Mouse (Mus musculus) intestine, embryonic 16.5 days (tissue): ENCODE data around the gene Atp8a1. TPM values are rescaled to one million over a fixed set of nuclear protein-coding genes. Genes with fewer than 3 reads are reported as not detected.
"Not testable (repeated sequence)": the region's sequence is repeated elsewhere in the genome, so short reads cannot be mapped to it uniquely, and the experiment has no call there.

ENCODE experiments used
- ATAC-seq: fragments of 200-750 bp; cut with Nextera tagmentation; 2 replicates; pipeline ENCODE4 v1.8.0; 2017; ENCODE audit warnings: moderate TSS enrichment, moderate library complexity
- H3K27ac ChIP-seq: fragments of 300-500 bp; sonication (generic); 2 replicates; pipeline ENCODE4 v1.5.1; 2014; ENCODE audit warnings: mild to moderate bottlenecking, low read length
- H3K27me3 ChIP-seq: fragments of 300-500 bp; sonication (generic); replicated peaks from 2 replicates; pipeline ENCODE4 v1.6.1; 2014; ENCODE audit warnings: low read length, control low read depth, mixed read lengths; ENCODE audit not compliant: control insufficient read depth, insufficient read depth
- H3K36me3 ChIP-seq: fragments of 300-500 bp; sonication (generic); 2 replicates; pipeline ENCODE4 v1.6.1; 2014; ENCODE audit warnings: low read length, control low read depth; ENCODE audit not compliant: control insufficient read depth, insufficient read depth
- H3K4me1 ChIP-seq: fragments of 300-500 bp; sonication (generic); 2 replicates; pipeline ENCODE4 v1.6.1; 2014; ENCODE audit warnings: low read length, control low read depth, mixed read lengths; ENCODE audit not compliant: control insufficient read depth, insufficient read depth
- H3K4me2 ChIP-seq: fragments of 300-500 bp; sonication (generic); 2 replicates; pipeline ENCODE4 v1.6.1; 2014; ENCODE audit warnings: low read depth, low read length, control low read depth
- H3K4me3 ChIP-seq: fragments of 300-500 bp; sonication (generic); 2 replicates; pipeline ENCODE4 v1.5.1; 2014; ENCODE audit warnings: mild to moderate bottlenecking, low read length
- H3K9ac ChIP-seq: fragments of 300-500 bp; sonication (generic); 2 replicates; pipeline ENCODE4 v1.6.1; 2014; ENCODE audit warnings: low read depth, low read length
- H3K9me3 ChIP-seq: fragments of 300-500 bp; sonication (generic); 2 replicates; pipeline ENCODE4 v1.6.1; 2016; ENCODE audit warnings: low read length, control low read depth; ENCODE audit not compliant: control insufficient read depth
- WGBS: fragments of 180-500 bp; shearing (Covaris S2); extraction: QIAGEN DNeasy Blood & Tissue Kit; methylation state at CpG from one replicate; pipeline ENCODE4 v1.1.7; 2014; 5-methylcytosine and 5-hydroxymethylcytosine counted together
- polyA plus RNA-seq: library from polyadenylated mRNA; unstranded; fragments of >200 nt; fragmentation: Nextera tagmentation; extraction: Ambion mirVana; gene quantifications from 2 replicates; pipeline ENCODE4 v1.2.1, GENCODE M21; 2015

The Atp8a1 gene
- polyA plus RNA-seq, 1 experiment from 2014 or later = 13.1 TPM

- H3K4me2 ChIP-seq = no peak overlapping the region
- H3K4me1 ChIP-seq = 0 out of 2 replicates have a peak, but pooled peaks cover 7% of the 10 kb centered on the region
- no peaks in the 10 kb centered on the region for H3K36me3 ChIP-seq
- no peak for ATAC-seq
- no peak overlapping the region for H3K4me3 ChIP-seq
- no peak overlapping the region for H3K27ac ChIP-seq
- no peaks in the 10 kb centered on the region for H3K27me3 ChIP-seq
- H3K9me3 ChIP-seq = no peaks in the 10 kb centered on the region
- 72% methylated on average over 5 of the region's 5 CpGs for WGBS
- H3K9ac ChIP-seq = no peak overlapping the region
Measured at GRCm38 (mm10) chr5:67819451-67819850, 27.8 kb downstream of the Atp8a1 start.

- 0 out of 2 replicates have a peak overlapping the region, but pooled peaks have one; percentile 3 for H3K4me2 ChIP-seq
- peak; percentile 94 for ATAC-seq
- 44% methylated on average over 16 of the region's 16 CpGs for WGBS
Measured at GRCm38 (mm10) chr5:67815572-67816325, 31.5 kb downstream of the Atp8a1 start.

GRCm38 (mm10) chr5:67815060-67815459, 32.2 kb downstream of the Atp8a1 start:
- peak overlapping the region; percentile 23; the same call in 1 of the 2 replicates for H3K27ac ChIP-seq
- not testable (repeated sequence) for H3K27me3 ChIP-seq, H3K36me3 ChIP-seq, H3K9me3 ChIP-seq, H3K4me3 ChIP-seq, H3K9ac ChIP-seq, H3K4me1 ChIP-seq, ATAC-seq, H3K4me2 ChIP-seq
- 81% methylated on average over 5 of the region's 8 CpGs for WGBS

More at GRCm38 (mm10) chr5:67815572-67816325, 31.5 kb downstream of the Atp8a1 start:
- Histone ChIP-seq H3K9ac (no peak overlapping the region), H3K27ac (peak overlapping the region; percentile 23; the same call in 1 of the 2 replicates), H3K9me3 (no peaks in the 10 kb centered on the region), H3K4me3 (no peak overlapping the region), H3K27me3 (no peaks in the 10 kb centered on the region), H3K4me1 (0 out of 2 replicates have a peak, but pooled peaks cover 7% of the 10 kb centered on the region), H3K36me3 (no peaks in the 10 kb centered on the region)

GRCm38 (mm10) chr5:67814437-67814965, 32.7 kb downstream of the Atp8a1 start:
- Histone ChIP-seq H3K9ac (no peak overlapping the region), H3K36me3 (no peaks in the 10 kb centered on the region)

GRCm38 (mm10) chr5:67813334-67813733, 33.9 kb downstream of the Atp8a1 start:
- Histone ChIP-seq H3K4me3 (no peak overlapping the region), H3K36me3 (no peaks in the 10 kb centered on the region), H3K4me1 (0 out of 2 replicates have a peak, but pooled peaks cover 7% of the 10 kb centered on the region), H3K4me2 (no peak overlapping the region), H3K27ac (no peak overlapping the region), H3K9me3 (no peaks in the 10 kb centered on the region), H3K9ac (no peak overlapping the region), H3K27me3 (no peaks in the 10 kb centered on the region)
- 95% methylated on average over 5 of the region's 5 CpGs for whole genome bisulfite sequencing
- ATAC-seq = no peak

More at GRCm38 (mm10) chr5:67814437-67814965, 32.7 kb downstream of the Atp8a1 start:
- no peak for ATAC-seq
- Histone ChIP-seq H3K27ac (no peak overlapping the region), H3K9me3 (no peaks in the 10 kb centered on the region), H3K4me2 (no peak overlapping the region), H3K4me1 (0 out of 2 replicates have a peak, but pooled peaks cover 7% of the 10 kb centered on the region), H3K27me3 (no peaks in the 10 kb centered on the region), H3K4me3 (no peak overlapping the region)
- WGBS = 86% methylated on average over 7 of the region's 7 CpGs

- H3K27ac ChIP-seq = no peak overlapping the region
- no peaks in the 10 kb centered on the region for H3K36me3 ChIP-seq
- 83% methylated on average over 17 of the region's 17 CpGs for WGBS
- H3K4me3 ChIP-seq = no peak overlapping the region
- no peak overlapping the region for H3K4me2 ChIP-seq
- no peaks in the 10 kb centered on the region for H3K27me3 ChIP-seq
- H3K4me1 ChIP-seq = peaks cover 6% of the 10 kb centered on the region; the same call in 1 of the 2 replicates
- H3K9me3 ChIP-seq = no peaks in the 10 kb centered on the region
- no peak overlapping the region for H3K9ac ChIP-seq
- ATAC-seq = no peak
Measured at GRCm38 (mm10) chr5:67802174-67803030, 44.8 kb downstream of the Atp8a1 start.

GRCm38 (mm10) chr5:67800801-67801200, 46.4 kb downstream of the Atp8a1 start:
- Histone ChIP-seq H3K9ac (no peak overlapping the region), H3K4me3 (no peak overlapping the region), H3K27ac (no peak overlapping the region), H3K4me2 (no peak overlapping the region), H3K4me1 (peaks cover 6% of the 10 kb centered on the region; the same call in 1 of the 2 replicates), H3K27me3 (no peaks in the 10 kb centered on the region), H3K36me3 (no peaks in the 10 kb centered on the region), H3K9me3 (no peaks in the 10 kb centered on the region)
- 63% methylated on average over 8 of the region's 8 CpGs for WGBS
- ATAC-seq = no peak; the same call in 1 of the 2 replicates

GRCm38 (mm10) chr5:67799785-67800184, 47.4 kb downstream of the Atp8a1 start:
- H3K4me3 ChIP-seq = no peak overlapping the region
- H3K27ac ChIP-seq = no peak overlapping the region
- no peak overlapping the region for H3K4me2 ChIP-seq
- no peaks in the 10 kb centered on the region for H3K27me3 ChIP-seq
- ATAC-seq = no peak
- no peaks in the 10 kb centered on the region for H3K9me3 ChIP-seq
- H3K4me1 ChIP-seq = peaks cover 6% of the 10 kb centered on the region; the same call in 1 of the 2 replicates
- no peaks in the 10 kb centered on the region for H3K36me3 ChIP-seq
- no peak overlapping the region for H3K9ac ChIP-seq
- whole genome bisulfite sequencing = 73% methylated on average over 7 of the region's 7 CpGs

- H3K27me3 ChIP-seq = no peaks in the 10 kb centered on the region
- 83% methylated on average over 4 of the region's 4 CpGs for WGBS
- no peak overlapping the region for H3K27ac ChIP-seq
- H3K4me1 ChIP-seq = peaks cover 6% of the 10 kb centered on the region; the same call in 1 of the 2 replicates
- no peak overlapping the region for H3K9ac ChIP-seq
- ATAC-seq = no peak
- H3K4me2 ChIP-seq = no peak overlapping the region
- H3K9me3 ChIP-seq = no peaks in the 10 kb centered on the region
- no peaks in the 10 kb centered on the region for H3K36me3 ChIP-seq
- no peak overlapping the region for H3K4me3 ChIP-seq
Measured at GRCm38 (mm10) chr5:67798348-67798747, 48.9 kb downstream of the Atp8a1 start.
